Comparison of ENCODE assay signal across 28 mouse cellular contexts in the genomic region with DNA sequence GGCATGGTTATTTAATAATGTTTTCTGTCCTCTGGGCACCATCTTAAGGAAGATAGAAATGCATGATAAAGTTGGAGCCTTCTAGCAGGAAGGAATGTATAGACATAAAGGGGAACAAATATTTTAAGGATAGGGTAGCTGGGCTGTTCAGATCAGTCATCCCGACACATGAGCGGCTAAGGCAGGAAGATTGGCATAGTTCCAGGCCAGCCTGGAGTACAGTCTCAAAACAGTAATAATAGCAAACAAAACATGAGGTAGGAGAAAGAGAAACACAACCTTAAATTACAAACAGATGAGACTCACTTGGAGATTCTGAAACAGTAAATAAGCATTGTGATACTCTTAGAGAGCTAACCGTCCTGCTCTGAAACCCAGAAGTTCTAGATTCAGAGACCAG.
DNase-seq lines count a peak whose midpoint lies in the region; ATAC-seq and TF ChIP-seq lines count a peak whose summit lies in the region.
"Had no signal": no experiment of that assay in that cellular context is flagged by ENCODE, and none has a peak within 500 bp of the region (broad histone marks: within the 10 kb centered on the region; RNA-seq: fewer than 3 reads in every experiment).

No protein-coding gene starts in this region.

- H3K4me1 ChIP-seq in liver, embryonic 12.5 days, result peaks cover 19% of the 10 kb centered on the region
- 0 out of 2 replicates have a peak, but pooled peaks cover 3% of the 10 kb centered on the region for H3K4me1 ChIP-seq in liver, postnatal 0 days (ENCODE audit: insufficient read depth)

- H3K27ac ChIP-seq in liver, embryonic 12.5 days, result 0 out of 2 replicates have a peak overlapping the region, but pooled peaks have one; percentile 21
- H3K27ac ChIP-seq in liver, postnatal 0 days (ENCODE audit: low read depth), result no peak overlapping the region
- H3K27ac ChIP-seq: kidney, postnatal 0 days; limb, embryonic 15.5 days; liver, embryonic 14.5 days; midbrain, embryonic 10.5 days; midbrain, embryonic 15.5 days; neural tube, embryonic 12.5 days; stomach, postnatal 0 days had no signal

- no peaks in the 10 kb centered on the region for H3K27me3 ChIP-seq in liver, embryonic 12.5 days (replicated peaks)
- H3K27me3 ChIP-seq in liver, postnatal 0 days (ENCODE audit: insufficient read depth, low read length), result no peaks in the 10 kb centered on the region
- H3K27me3 ChIP-seq: hindbrain, embryonic 13.5 days; limb, embryonic 15.5 days; midbrain, embryonic 15.5 days; neural tube, embryonic 12.5 days; Patski had no signal

- no peak overlapping the region for H3K4me3 ChIP-seq in liver, embryonic 12.5 days
- H3K4me3 ChIP-seq in liver, postnatal 0 days (ENCODE audit: low read depth, low read length), result no peak overlapping the region
- H3K4me3 ChIP-seq: hindbrain, embryonic 13.5 days; limb, embryonic 15.5 days; midbrain, embryonic 10.5 days; midbrain, embryonic 15.5 days; neural tube, embryonic 12.5 days had no signal

- no peak overlapping the region for H3K4me2 ChIP-seq in liver, embryonic 12.5 days
- no peak overlapping the region for H3K4me2 ChIP-seq in liver, postnatal 0 days (ENCODE audit: low read depth, low read length)
- H3K4me2 ChIP-seq: heart, embryonic 11.5 days; hindbrain, embryonic 13.5 days; limb, embryonic 15.5 days; midbrain, embryonic 15.5 days; neural tube, embryonic 12.5 days had no signal

- H3K36me3 ChIP-seq in liver, embryonic 12.5 days, result peaks cover 25% of the 10 kb centered on the region
- H3K36me3 ChIP-seq in liver, postnatal 0 days (replicated peaks; ENCODE audit: insufficient read depth, low read length), result peaks cover 4% of the 10 kb centered on the region
- H3K36me3 ChIP-seq: hindbrain, embryonic 13.5 days; midbrain, embryonic 15.5 days had no signal

- H3K9me3 ChIP-seq in liver, embryonic 12.5 days (replicated peaks), result no peaks in the 10 kb centered on the region
- no peaks in the 10 kb centered on the region for H3K9me3 ChIP-seq in liver, postnatal 0 days (ENCODE audit: low read length)
- H3K9me3 ChIP-seq: G1E; hindbrain, embryonic 13.5 days; limb, embryonic 15.5 days; midbrain, embryonic 10.5 days; midbrain, embryonic 15.5 days; neural tube, embryonic 12.5 days had no signal

- WGBS in liver, embryonic 12.5 days (ENCODE audit: insufficient replicate concordance), result 96% methylated on average over 3 of the region's 3 CpGs
- 86% methylated on average over 3 of the region's 3 CpGs for WGBS in liver, postnatal 0 days (ENCODE audit: insufficient replicate concordance)

- ATAC-seq in liver, embryonic 12.5 days, result no peak
- no peak for ATAC-seq in liver, postnatal 0 days
- ATAC-seq: forebrain, embryonic 14.5 days; intestine, embryonic 16.5 days; midbrain, embryonic 15.5 days; Patski had no signal

- no peak for TF ChIP-seq CTCF in liver, postnatal 0 days (IDR thresholded peaks at IDR 0.05; ENCODE audit: low read depth)

- no peak overlapping the region for H3K9ac ChIP-seq in liver, embryonic 12.5 days
- no peak overlapping the region for H3K9ac ChIP-seq in liver, postnatal 0 days (replicated peaks)
- H3K9ac ChIP-seq: hindbrain, embryonic 13.5 days; limb, embryonic 15.5 days; liver, embryonic 14.5 days; midbrain, embryonic 15.5 days; neural tube, embryonic 12.5 days had no signal

- peak; percentile 16 for DNase-seq in adrenal gland, postnatal 14 days
- no peak for DNase-seq in adrenal gland, postnatal 10 days
- DNase-seq in kidney, postnatal 10 days, result peak; percentile 23
- no peak for DNase-seq in kidney, adult 9 months
- no peak for DNase-seq in liver, postnatal 0 days
- peak; percentile 24 for DNase-seq in 3T3-L1 (ENCODE audit: low read depth, low spot score)
- no peak for DNase-seq in frontal cortex, adult 2 months (ENCODE audit: extremely low spot score in 1 of 2, low spot score in 1 of 2)
- DNase-seq: adrenal gland, postnatal 36 days; gastrocnemius, postnatal 25 days; heart, adult 18-20 months; heart, postnatal 36 days; right cerebral cortex, postnatal 4 days; thymus, adult 18-20 months; thymus, postnatal 25 days had no signal

- no peak for TF ChIP-seq EP300 in liver, postnatal 0 days (IDR thresholded peaks at IDR 0.05; ENCODE audit: low read depth)

Comparison
In these comparisons a context has a peak if more than half of its experiments do, and no peak if none do; other contexts are left out.
1. DNase-seq: peak in adrenal gland, postnatal 14 days (single experiment), kidney, postnatal 10 days (single experiment) and 3T3-L1 (single experiment); none in adrenal gland, postnatal 10 days (single experiment), kidney, adult 9 months (single experiment), liver, postnatal 0 days (single experiment) and frontal cortex, adult 2 months (0 of 2).